Comparison of ENCODE assay signal across 22 mouse cellular contexts in genomic region chr1:135840675-135841395, GRCm38 (mm10). TPM values are rescaled to one million over a fixed set of nuclear protein-coding genes. Genes with fewer than 3 reads are reported as not detected.
DNase-seq lines count a peak whose midpoint lies in the region; ATAC-seq and TF ChIP-seq lines count a peak whose summit lies in the region.
"Had no signal": no experiment of that assay in that cellular context is flagged by ENCODE, and none has a peak within 500 bp of the region (broad histone marks: within the 10 kb centered on the region; RNA-seq: fewer than 3 reads in every experiment).

No protein-coding gene starts in this region.

- no peaks in the 10 kb centered on the region for H3K27me3 ChIP-seq in heart, embryonic 13.5 days (replicated peaks)
- no peaks in the 10 kb centered on the region for H3K27me3 ChIP-seq in heart, postnatal 0 days (ENCODE audit: control insufficient read depth, insufficient read depth, low read length)
- H3K27me3 ChIP-seq in intestine, postnatal 0 days (replicated peaks; ENCODE audit: control insufficient read depth, insufficient read depth, low read length) = no peaks in the 10 kb centered on the region
- H3K27me3 ChIP-seq: embryonic facial prominence, embryonic 13.5 days; forebrain, embryonic 12.5 days had no signal

- peak overlapping the region; percentile 94 for H3K9ac ChIP-seq in heart, embryonic 13.5 days
- H3K9ac ChIP-seq in heart, postnatal 0 days (replicated peaks; ENCODE audit: low read depth, low read length) = peak overlapping the region; percentile 88
- no peak overlapping the region for H3K9ac ChIP-seq in intestine, postnatal 0 days (ENCODE audit: low read depth, low read length)
- H3K9ac ChIP-seq: embryonic facial prominence, embryonic 13.5 days; forebrain, embryonic 12.5 days had no signal

- H3K4me2 ChIP-seq in heart, embryonic 13.5 days = peak overlapping the region; percentile 71
- H3K4me2 ChIP-seq in heart, postnatal 0 days (ENCODE audit: low read depth, low read length) = peak overlapping the region; percentile 59
- H3K4me2 ChIP-seq in intestine, postnatal 0 days (replicated peaks; ENCODE audit: low read depth) = no peak overlapping the region
- H3K4me2 ChIP-seq: embryonic facial prominence, embryonic 13.5 days; forebrain, embryonic 12.5 days had no signal

- intact Hi-C loops in heart, postnatal 36 days (cut with DNase I) = no loop called here

- WGBS in heart, embryonic 13.5 days = 30% methylated on average over 15 of the region's 15 CpGs
- 22% methylated on average over 15 of the region's 15 CpGs for WGBS in heart, postnatal 0 days
- 63% methylated on average over 15 of the region's 15 CpGs for WGBS in intestine, postnatal 0 days

- H3K4me3 ChIP-seq in heart, embryonic 13.5 days = peak overlapping the region; percentile 66
- peak overlapping the region; percentile 56 for H3K4me3 ChIP-seq in heart, postnatal 0 days (ENCODE audit: low read depth, low read length)
- no peak overlapping the region for H3K4me3 ChIP-seq in intestine, postnatal 0 days (ENCODE audit: low read depth, low read length)
- H3K4me3 ChIP-seq: embryonic facial prominence, embryonic 13.5 days; erythroblast, embryonic 14.5 days; forebrain, embryonic 12.5 days; gastrocnemius, adult 2 months had no signal

- no peak for TF ChIP-seq CTCF in heart, postnatal 0 days (IDR thresholded peaks at IDR 0.05; ENCODE audit: low read depth)
- no peak for TF ChIP-seq CTCF in intestine, postnatal 0 days (IDR thresholded peaks at IDR 0.05; ENCODE audit: low read depth)

- TF ChIP-seq EP300 in heart, postnatal 0 days (IDR thresholded peaks at IDR 0.05; ENCODE audit: low read depth) = no peak

- peak overlapping the region; percentile 98 for H3K27ac ChIP-seq in heart, embryonic 13.5 days (replicated peaks)
- peak overlapping the region; percentile 98 for H3K27ac ChIP-seq in heart, postnatal 0 days (ENCODE audit: low read depth)
- no peak overlapping the region for H3K27ac ChIP-seq in intestine, postnatal 0 days (ENCODE audit: low read depth, low read length)
- H3K27ac ChIP-seq: embryonic facial prominence, embryonic 13.5 days; forebrain, embryonic 12.5 days; gastrocnemius, adult 2 months; hindbrain, postnatal 0 days had no signal

- no peak for ATAC-seq in heart, embryonic 13.5 days (ENCODE audit: extremely low read depth, insufficient number of reproducible peaks, low FRiP score, low TSS enrichment)
- no peak for ATAC-seq in heart, postnatal 0 days (ENCODE audit: insufficient read depth, low read depth)
- no peak for ATAC-seq in intestine, postnatal 0 days
- ATAC-seq: activated CD4-positive, CD25-positive, alpha-beta regulatory T cell, adult 4 months; hindbrain, postnatal 0 days had no signal

- H3K4me1 ChIP-seq in heart, embryonic 13.5 days = peaks cover 84% of the 10 kb centered on the region
- H3K4me1 ChIP-seq in heart, postnatal 0 days (ENCODE audit: control insufficient read depth, insufficient read depth) = peaks cover 33% of the 10 kb centered on the region
- H3K4me1 ChIP-seq in intestine, postnatal 0 days (replicated peaks; ENCODE audit: control insufficient read depth, insufficient read depth, low read length) = no peaks in the 10 kb centered on the region
- H3K4me1 ChIP-seq: forebrain, embryonic 12.5 days had no signal

- DNase-seq in heart, postnatal 36 days = no peak
- DNase-seq in right cerebral cortex, postnatal 25 days = peak; percentile 14
- DNase-seq in right cerebral cortex, postnatal 14 days = no peak
- DNase-seq in heart, postnatal 0 days (ENCODE audit: low spot score) = peak; percentile 19
- no peak for DNase-seq in gastrocnemius, postnatal 4 days (ENCODE audit: low spot score in 2 of 2)
- DNase-seq: adrenal gland, adult 8-10 months; cerebellum, adult 2 months; cerebellum, postnatal 25 days; embryo, embryonic 11 days; gastrocnemius, adult 2 months; kidney, adult 11 months; left cerebral cortex, postnatal 4 days; liver; lung, postnatal 4 days had no signal

- H3K9me3 ChIP-seq in heart, embryonic 13.5 days = no peaks in the 10 kb centered on the region
- no peaks in the 10 kb centered on the region for H3K9me3 ChIP-seq in heart, postnatal 0 days (replicated peaks; ENCODE audit: control insufficient read depth, low read length)
- no peaks in the 10 kb centered on the region for H3K9me3 ChIP-seq in intestine, postnatal 0 days (ENCODE audit: control insufficient read depth)
- H3K9me3 ChIP-seq: embryonic facial prominence, embryonic 13.5 days; forebrain, embryonic 12.5 days had no signal

- peaks cover 79% of the 10 kb centered on the region for H3K36me3 ChIP-seq in heart, embryonic 13.5 days
- H3K36me3 ChIP-seq in heart, postnatal 0 days (replicated peaks; ENCODE audit: control insufficient read depth, insufficient read depth, low read length) = peaks cover 58% of the 10 kb centered on the region
- no peaks in the 10 kb centered on the region for H3K36me3 ChIP-seq in intestine, postnatal 0 days (ENCODE audit: control insufficient read depth, insufficient read depth)
- H3K36me3 ChIP-seq: embryonic facial prominence, embryonic 13.5 days; forebrain, embryonic 12.5 days had no signal

RNA-seq across cellular contexts. Expression of gene Tnnt2, which starts 4.7 kb away (rescaled TPM):
- 5,554 and 6,221 TPM in 2 replicates for polyA plus RNA-seq in heart, embryonic 13.5 days (2015; fragmentation: Nextera tagmentation; extraction: Ambion mirVana)
- 1,000 to 10,000 TPM; 8,733 to 8,759 TPM for total RNA-seq in heart, postnatal 36 days (2021)
- total RNA-seq in heart, postnatal 0 days (2014; rRNA removed; ENCODE audit: low replicate concordance) = 1,865 and 1,929 TPM in 2 replicates
- polyA plus RNA-seq in heart, postnatal 0 days (2015; fragmentation: Nextera tagmentation; extraction: Ambion mirVana) = 13,184 and 14,025 TPM in 2 replicates
- total RNA-seq in gastrocnemius, postnatal 4 days (2021) = 100 to 1,000 TPM; 160 to 174 TPM
- polyA plus RNA-seq in intestine, postnatal 0 days (2015; fragmentation: Nextera tagmentation; extraction: Ambion mirVana) = 56.8 and 73.9 TPM in 2 replicates
- total RNA-seq: neutrophil, adult 5-6 weeks had no signal
- polyA plus RNA-seq: erythroblast, embryonic 14.5 days had no signal

RNA-seq across cellular contexts. Expression of gene Lad1, which starts 22.4 kb away (rescaled TPM):
- polyA plus RNA-seq in heart, embryonic 13.5 days (2015; fragmentation: Nextera tagmentation; extraction: Ambion mirVana) = 4.0 and 4.4 TPM in 2 replicates
- 1 to 10 TPM; 5.6 to 8.2 TPM for total RNA-seq in heart, postnatal 36 days (2021)
- total RNA-seq in heart, postnatal 0 days (2014; rRNA removed; ENCODE audit: low replicate concordance) = 4.4 and 32.9 TPM in 2 replicates
- polyA plus RNA-seq in heart, postnatal 0 days (2015; fragmentation: Nextera tagmentation; extraction: Ambion mirVana) = 9.1 and 11.1 TPM in 2 replicates
- under 1 TPM; 0.39 to 0.44 TPM for total RNA-seq in gastrocnemius, postnatal 4 days (2021)
- 208 and 224 TPM in 2 replicates for polyA plus RNA-seq in intestine, postnatal 0 days (2015; fragmentation: Nextera tagmentation; extraction: Ambion mirVana)
- total RNA-seq: gastrocnemius, adult 2 months had no signal
- polyA plus RNA-seq: erythroblast, embryonic 14.5 days had no signal

Comparison
In these comparisons a context has a peak if more than half of its experiments do, and no peak if none do; other contexts are left out.
1. DNase-seq: peak in right cerebral cortex, postnatal 25 days (single experiment) and heart, postnatal 0 days (single experiment); none in heart, postnatal 36 days (0 of 2), right cerebral cortex, postnatal 14 days (single experiment) and gastrocnemius, postnatal 4 days (0 of 2).
2. RNA of gene Tnnt2, which starts 4.7 kb away (total RNA-seq): 8,733 to 8,759 TPM in heart, postnatal 36 days and 1,865 to 1,929 TPM in heart, postnatal 0 days; 160 to 174 TPM in gastrocnemius, postnatal 4 days; every median in the first group is over 10 times any median in the second.